Comparison of ENCODE assay signal across 11 mouse cellular contexts in the genomic region with DNA sequence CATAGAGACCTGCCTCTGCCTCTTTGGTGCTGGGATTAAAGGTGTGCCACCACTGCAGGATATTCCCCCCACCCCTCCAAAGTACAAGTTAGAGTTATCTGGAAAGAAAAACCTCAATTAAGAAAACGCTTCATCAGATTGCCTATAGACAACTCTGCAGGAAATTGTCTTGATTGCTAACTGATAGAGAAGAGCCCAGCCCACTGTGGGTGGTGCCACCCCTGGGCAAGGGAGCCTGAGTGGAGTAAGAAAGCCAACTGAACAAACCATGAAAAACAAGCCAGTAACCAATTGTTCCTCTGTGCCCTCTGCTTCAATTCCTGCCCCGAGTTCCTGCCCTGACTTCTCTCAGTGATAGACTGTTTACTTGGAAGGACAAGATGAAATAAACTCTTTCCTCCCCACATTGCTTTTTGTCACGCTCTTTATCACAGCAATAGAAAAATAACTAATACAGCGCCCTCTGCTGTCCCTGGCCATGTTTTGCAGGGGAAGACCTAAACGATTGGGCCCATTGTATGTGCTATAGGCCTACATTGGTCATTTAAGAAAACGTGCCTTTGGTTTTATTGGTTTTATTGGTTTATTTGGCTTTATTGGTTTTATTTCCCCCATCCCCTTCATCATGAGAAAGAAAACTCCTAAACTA. TPM values are rescaled to one million over a fixed set of nuclear protein-coding genes. Genes with fewer than 3 reads are reported as not detected.
A peak's percentile ranks its signal among the peaks of the same experiment; 100 is the strongest.
DNase-seq lines count a peak whose midpoint lies in the region; ATAC-seq lines count a peak whose summit lies in the region.
"Had no signal": no experiment of that assay in that cellular context is flagged by ENCODE, and none has a peak within 500 bp of the region (broad histone marks: within the 10 kb centered on the region; RNA-seq: fewer than 3 reads in every experiment).

No protein-coding gene starts in this region.

- 0 out of 2 replicates have a peak, but pooled peaks have one; percentile 63 for ATAC-seq in megakaryocyte-erythroid progenitor cell, adult 5-6 weeks (replicated peaks; ENCODE audit: low FRiP score, low TSS enrichment, poor library complexity, severe bottlenecking)

- peak; percentile 6 for DNase-seq in layer of hippocampus, adult 11-12 months (ENCODE audit: low spot score)
- DNase-seq in layer of hippocampus, adult 9-11 months, result no peak
- peak; percentile 59 for DNase-seq in CD4-positive helper T cell, adult 2 months (ENCODE audit: low read depth, low spot score)
- DNase-seq in R1 (ENCODE audit: low read depth, low spot score), result peak; percentile 35
- no peak for DNase-seq in testis, postnatal 14 days (ENCODE audit: low spot score)
- DNase-seq in urinary bladder, adult 18-20 months (ENCODE audit: low spot score in 2 of 2), result no peak
- DNase-seq in urinary bladder, postnatal 14 days (ENCODE audit: low spot score), result no peak
- DNase-seq: cerebellum, adult 11-12 months; kidney, postnatal 10 days had no signal

RNA-seq across cellular contexts. Expression of a gene that starts 17.4 kb away (rescaled TPM):
- total RNA-seq in megakaryocyte-erythroid progenitor cell, adult 5-6 weeks (2014; fragmentation: Nextera tagmentation), result not detected in 2 replicates
- total RNA-seq in megakaryocyte-erythroid progenitor cell, adult 5-6 weeks (2017), result not detected in 2 replicates
- total RNA-seq: neutrophil, adult 5-6 weeks had no signal

Comparison
In these comparisons a context has a peak if more than half of its experiments do, and no peak if none do; other contexts are left out.
1. DNase-seq: peak in layer of hippocampus, adult 11-12 months (single experiment), CD4-positive helper T cell, adult 2 months (single experiment) and R1 (single experiment); none in layer of hippocampus, adult 9-11 months (single experiment), testis, postnatal 14 days (single experiment), urinary bladder, adult 18-20 months (0 of 2) and urinary bladder, postnatal 14 days (single experiment).